Mouse (Mus musculus): Measurements from ENCODE around the gene Gm17654.
"Not testable (repeated sequence)": the region's sequence is repeated elsewhere in the genome, so short reads cannot be mapped to it uniquely, and the experiment has no call there.

- not testable (repeated sequence) for TF ChIP-seq CTCF, EP300 (IDR thresholded peaks at IDR 0.05; ENCODE audit: low read depth)
Observed at GRCm38 (mm10) chr14:43532011-43532383, 46.9 kb downstream of the Gm17654 start.

Data from liver, postnatal 0 days (tissue).